Mouse (Mus musculus) myocyte (in vitro differentiated cells): ENCODE measurements around the gene Fnip1. TPM values are rescaled to one million over a fixed set of nuclear protein-coding genes. Genes with fewer than 3 reads are reported as not detected.

Source experiments
- H3K27me3 ChIP-seq: one replicate; pipeline ENCODE4 v1.6.1; 2011; ENCODE audit not compliant: control insufficient read depth, insufficient read depth, insufficient read length
- H3K36me3 ChIP-seq: one replicate; pipeline ENCODE4 v1.6.1; 2011; ENCODE audit not compliant: control insufficient read depth, insufficient read depth
- H3K4me2 ChIP-seq: one replicate; pipeline ENCODE4 v1.6.1; 2011; ENCODE audit warnings: low read depth, control low read depth
- H3K4me3 ChIP-seq: one replicate; pipeline ENCODE4 v1.5.1; 2011; ENCODE audit warnings: mild to moderate bottlenecking, control low read depth, moderate library complexity
- H3K79me2 ChIP-seq: one replicate; pipeline ENCODE4 v1.6.1; 2011; ENCODE audit not compliant: control insufficient read depth, insufficient read depth
- H3ac ChIP-seq: one replicate; pipeline ENCODE4 v1.6.1; 2011; ENCODE audit not compliant: control insufficient read depth, insufficient read length
- MYOG ChIP-seq, 3 experiments: IDR thresholded peaks; one replicate each; pipeline ENCODE4 v1.6.1; 2011; ENCODE audit warnings: control low read depth in 2 of 3, low read depth in 2 of 3, mild to moderate bottlenecking in 2 of 3; ENCODE audit not compliant: insufficient read length in 2 of 3, control insufficient read depth in 1 of 3, insufficient read depth in 1 of 3
- POLR2A ChIP-seq: IDR thresholded peaks from one replicate; pipeline ENCODE4 v1.6.1; 2011; ENCODE audit warnings: low read depth, mild to moderate bottlenecking, control low read depth, moderate library complexity; ENCODE audit not compliant: insufficient read length
- polyA plus RNA-seq: library from polyadenylated mRNA; unstranded; fragments of >200 nt; fragmentation: generic; extraction: Trizol; gene quantifications from one replicate; pipeline ENCODE4 v1.2.1, GENCODE M21; 2012; ENCODE audit warnings: missing spikeins

Gene Fnip1
- polyA plus RNA-seq, 1 experiment = 3.9 TPM

DNA sequence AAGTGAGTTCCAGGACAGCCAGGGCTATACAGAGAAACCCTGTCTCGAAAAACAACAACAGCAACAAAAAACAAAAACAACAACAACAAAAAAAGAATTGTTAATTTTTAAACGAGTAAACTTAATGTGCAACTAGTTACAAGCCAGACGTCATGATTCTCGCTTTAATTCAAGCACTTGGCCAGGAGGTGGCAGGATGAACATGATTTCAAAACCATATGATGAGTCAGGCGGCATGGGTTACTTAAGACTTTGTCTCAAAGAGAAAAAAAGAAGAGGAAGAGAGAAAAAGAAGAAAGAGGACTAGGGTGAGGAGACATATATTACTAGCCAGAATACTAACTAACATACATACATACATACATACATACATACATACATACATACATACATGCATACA lies 124.8 kb downstream of the Fnip1 start:
- Histone ChIP-seq H3K27me3 (no peaks in the 10 kb centered on the region), H3K79me2 (no peaks in the 10 kb centered on the region), H3K4me3 (no peak overlapping the region), H3K36me3 (no peaks in the 10 kb centered on the region), H3K4me2 (no peak overlapping the region), H3ac (no peak overlapping the region)
- TF ChIP-seq MYOG (IDR thresholded peaks at IDR 0.05; ENCODE audit: control insufficient read depth in 1 of 3, insufficient read depth in 1 of 3, insufficient read length in 2 of 3, low read depth in 2 of 3) = no peak
- no peak for TF ChIP-seq POLR2A

Other genes with a start within 250 kb of the Fnip1 start
- not detected for gene Csf2, start 188.5 kb upstream of the Fnip1 start, polyA plus RNA-seq
- gene Il3, start 170.9 kb upstream of the Fnip1 start, polyA plus RNA-seq = not detected
- gene Acsl6, start 134.4 kb upstream of the Fnip1 start, polyA plus RNA-seq = 17.6 TPM
- gene Meikin, start 67.5 kb upstream of the Fnip1 start, polyA plus RNA-seq = not detected
- 3.1 TPM for gene Rapgef6, start 84.6 kb downstream of the Fnip1 start, polyA plus RNA-seq